ENCODE assay signal across 8 mouse cellular contexts in genomic region chr2:44952830-44953422, GRCm38 (mm10). TPM values are rescaled to one million over a fixed set of nuclear protein-coding genes. Genes with fewer than 3 reads are reported as not detected.
DNase-seq lines count a peak whose midpoint lies in the region; ATAC-seq and TF ChIP-seq lines count a peak whose summit lies in the region.

No protein-coding gene starts in this region.

- TF ChIP-seq CTCF in forebrain, postnatal 0 days (IDR thresholded peaks at IDR 0.05; ENCODE audit: low read depth) = no peak

- ATAC-seq in kidney, embryonic 15.5 days (replicated peaks; ENCODE audit: low FRiP score) = peak; percentile 71
- 0 out of 2 replicates have a peak, but pooled peaks have one; percentile 38 for ATAC-seq in megakaryocyte-erythroid progenitor cell, adult 5-6 weeks (replicated peaks; ENCODE audit: low FRiP score, low TSS enrichment, poor library complexity, severe bottlenecking)
- no peak for ATAC-seq in forebrain, postnatal 0 days

- peak; percentile 12 to 22 for DNase-seq in urinary bladder, adult 18-20 months (ENCODE audit: low spot score in 2 of 2)
- no peak for DNase-seq in urinary bladder, postnatal 10 days (ENCODE audit: low spot score)
- peak; percentile 85 for DNase-seq in fat pad, adult 2 months (ENCODE audit: extremely low read depth, low read depth, low spot score)
- no peak for DNase-seq in forebrain, postnatal 0 days
- no peak for DNase-seq in layer of hippocampus, adult 9-11 months
- no peak for DNase-seq in cerebellum, postnatal 10 days

- H3K4me1 ChIP-seq in kidney, embryonic 15.5 days = peaks cover 11% of the 10 kb centered on the region
- H3K4me1 ChIP-seq in forebrain, postnatal 0 days (ENCODE audit: insufficient read depth) = no peaks in the 10 kb centered on the region

- no peak overlapping the region for H3K9ac ChIP-seq in kidney, embryonic 15.5 days
- H3K9ac ChIP-seq in forebrain, postnatal 0 days = no peak overlapping the region

- no peaks in the 10 kb centered on the region for H3K27me3 ChIP-seq in kidney, embryonic 15.5 days
- H3K27me3 ChIP-seq in forebrain, postnatal 0 days (ENCODE audit: insufficient read depth, low read length) = no peaks in the 10 kb centered on the region

- no peaks in the 10 kb centered on the region for H3K36me3 ChIP-seq in kidney, embryonic 15.5 days
- no peaks in the 10 kb centered on the region for H3K36me3 ChIP-seq in forebrain, postnatal 0 days (ENCODE audit: insufficient read depth)

- H3K27ac ChIP-seq in kidney, embryonic 15.5 days = peak overlapping the region; percentile 63; the same call in 1 of the 2 replicates
- H3K27ac ChIP-seq in forebrain, postnatal 0 days (ENCODE audit: low read depth, low read length) = no peak overlapping the region

- WGBS in kidney, embryonic 15.5 days = 43% methylated on average over 6 of the region's 6 CpGs
- WGBS in forebrain, postnatal 0 days = 54% methylated on average over 6 of the region's 6 CpGs

- no peaks in the 10 kb centered on the region for H3K9me3 ChIP-seq in kidney, embryonic 15.5 days (replicated peaks)
- no peaks in the 10 kb centered on the region for H3K9me3 ChIP-seq in forebrain, postnatal 0 days (ENCODE audit: low read length)

- no peak overlapping the region for H3K4me3 ChIP-seq in kidney, embryonic 15.5 days (replicated peaks)
- no peak overlapping the region for H3K4me3 ChIP-seq in forebrain, postnatal 0 days (ENCODE audit: low read depth, low read length)

- H3K4me2 ChIP-seq in kidney, embryonic 15.5 days = no peak overlapping the region
- H3K4me2 ChIP-seq in forebrain, postnatal 0 days (ENCODE audit: low read depth) = no peak overlapping the region

RNA-seq across cellular contexts. Expression of gene Gtdc1, which starts 25.5 kb away (rescaled TPM):
- polyA plus RNA-seq in kidney, embryonic 15.5 days (2015; fragmentation: Nextera tagmentation; extraction: Ambion mirVana) = 11.0 and 12.4 TPM in 2 replicates
- total RNA-seq in megakaryocyte-erythroid progenitor cell, adult 5-6 weeks (2014; fragmentation: Nextera tagmentation) = 15.8 and 22.0 TPM in 2 replicates
- 15.8 and 23.0 TPM in 2 replicates for total RNA-seq in megakaryocyte-erythroid progenitor cell, adult 5-6 weeks (2017)
- total RNA-seq in forebrain, postnatal 0 days (2014; rRNA removed) = 77.0 and 86.0 TPM in 2 replicates
- polyA plus RNA-seq in forebrain, postnatal 0 days (2015; fragmentation: Nextera tagmentation; extraction: Ambion mirVana) = 20.2 and 30.7 TPM in 2 replicates

Comparison
In these comparisons a context has a peak if more than half of its experiments do, and no peak if none do; other contexts are left out.
1. DNase-seq: peak in urinary bladder, adult 18-20 months (2 of 2) and fat pad, adult 2 months (single experiment); none in urinary bladder, postnatal 10 days (single experiment), forebrain, postnatal 0 days (single experiment), layer of hippocampus, adult 9-11 months (single experiment) and cerebellum, postnatal 10 days (0 of 2).